Mouse (Mus musculus) MEL (cell line): ENCODE data around the gene Scd3. TPM values are rescaled to one million over a fixed set of nuclear protein-coding genes. Genes with fewer than 3 reads are reported as not detected.

ENCODE experiments used
- DNase-seq: peaks from one replicate; pipeline ENCODE4 v3.0.0; 2011; ENCODE audit warnings: low read depth, low spot score
- H3K27ac ChIP-seq: 2 replicates; pipeline ENCODE4 v1.5.1; 2012; ENCODE audit warnings: low read depth, mild to moderate bottlenecking, control low read depth, low read length, moderate library complexity; ENCODE audit not compliant: control insufficient read depth
- H3K27me3 ChIP-seq, 2 experiments: fragments of 150-350 bp in 1 of 2; sonication (generic) in 1 of 2; 2 replicates each; pipeline ENCODE4 v1.6.1; 2012; ENCODE audit warnings: low read length in 2 of 2, mild to moderate bottlenecking in 2 of 2, improper control_type of control experiment in 1 of 2, moderate library complexity in 1 of 2; ENCODE audit not compliant: insufficient read depth in 2 of 2, control insufficient read depth in 1 of 2
- H3K36me3 ChIP-seq, 2 experiments: 2 replicates each; pipeline ENCODE4 v1.6.1; 2012 to 2014; ENCODE audit warnings: low read length in 2 of 2, improper control_type of control experiment in 1 of 2, inconsistent platforms in 1 of 2, mild to moderate bottlenecking in 1 of 2; ENCODE audit not compliant: insufficient read depth in 2 of 2, control insufficient read depth in 1 of 2
- H3K4me1 ChIP-seq, 2 experiments: fragments of 150-350 bp in 1 of 2; sonication (generic) in 1 of 2; 2 replicates each; pipeline ENCODE4 v1.6.1; 2012; ENCODE audit warnings: low read length in 2 of 2, improper control_type of control experiment in 1 of 2, mild to moderate bottlenecking in 1 of 2; ENCODE audit not compliant: insufficient read depth in 2 of 2, control insufficient read depth in 1 of 2
- H3K4me3 ChIP-seq, 2 experiments: fragments of 150-350 bp in 1 of 2; sonication (generic) in 1 of 2; 2 replicates each; pipeline ENCODE4 v1.5.1; 2012; ENCODE audit warnings: low read depth in 2 of 2, low read length in 2 of 2, mild to moderate bottlenecking in 2 of 2, moderate library complexity in 2 of 2, control low read depth in 1 of 2, improper control_type of control experiment in 1 of 2; ENCODE audit not compliant: control insufficient read depth in 1 of 2, insufficient read depth in 1 of 2
- H3K79me2 ChIP-seq: 2 replicates; pipeline ENCODE4 v1.6.1; 2012; ENCODE audit warnings: mild to moderate bottlenecking, low read length, moderate library complexity; ENCODE audit not compliant: control insufficient read depth, poor library complexity, insufficient read depth
- H3K9ac ChIP-seq: 2 replicates; pipeline ENCODE4 v1.6.1; 2012; ENCODE audit warnings: low read depth, mild to moderate bottlenecking, control low read depth, low read length, moderate library complexity; ENCODE audit not compliant: control insufficient read depth, poor library complexity, severe bottlenecking
- H3K9me3 ChIP-seq: fragments of 150-350 bp; sonication (generic); replicated peaks from 2 replicates; pipeline ENCODE4 v1.6.1; 2012; ENCODE audit warnings: mild to moderate bottlenecking, low read length, improper control_type of control experiment, moderate library complexity; ENCODE audit not compliant: insufficient read depth
- EP300 ChIP-seq, 2 experiments: IDR thresholded peaks; 2 replicates each; pipeline ENCODE4 v1.6.1; 2011; ENCODE audit warnings: improper control_type of control experiment in 2 of 2, low read length in 2 of 2, low read depth in 1 of 2, mild to moderate bottlenecking in 1 of 2
- ETS1 ChIP-seq: IDR thresholded peaks from 2 replicates; pipeline ENCODE4 v1.6.1; 2012; ENCODE audit warnings: low read depth, mild to moderate bottlenecking, inconsistent platforms, low read length, improper control_type of control experiment, moderate library complexity
- GATA1 ChIP-seq: IDR thresholded peaks from 2 replicates; pipeline ENCODE4 v1.6.1; 2011; ENCODE audit warnings: low read depth, low read length, improper control_type of control experiment
- HCFC1 ChIP-seq: IDR thresholded peaks from 2 replicates; pipeline ENCODE4 v1.6.1; 2012; ENCODE audit warnings: low read depth, mild to moderate bottlenecking, inconsistent platforms, low read length, improper control_type of control experiment, moderate library complexity
- JUND ChIP-seq: IDR thresholded peaks from 2 replicates; pipeline ENCODE4 v1.6.1; 2011; ENCODE audit warnings: low read depth, mild to moderate bottlenecking, improper control_type of control experiment, low read length
- MAFK ChIP-seq: IDR thresholded peaks from 2 replicates; pipeline ENCODE4 v1.6.1; 2011; ENCODE audit warnings: low read depth, mild to moderate bottlenecking, low read length, improper control_type of control experiment, borderline replicate concordance
- MAX ChIP-seq: IDR thresholded peaks from 2 replicates; pipeline ENCODE4 v1.6.1; 2011; ENCODE audit warnings: low read length, improper control_type of control experiment
- MAZ ChIP-seq: IDR thresholded peaks from 2 replicates; pipeline ENCODE4 v1.6.1; 2012; ENCODE audit warnings: low read depth, mild to moderate bottlenecking, inconsistent platforms, low read length, improper control_type of control experiment
- MYB ChIP-seq: IDR thresholded peaks from 2 replicates; pipeline ENCODE4 v1.6.1; 2011; ENCODE audit warnings: mild to moderate bottlenecking, low read depth, low read length, improper control_type of control experiment
- MYC ChIP-seq: IDR thresholded peaks from 2 replicates; pipeline ENCODE4 v1.6.1; 2011; ENCODE audit warnings: low read depth, mild to moderate bottlenecking, low read length, improper control_type of control experiment, moderate library complexity
- NRF1 ChIP-seq: IDR thresholded peaks from 2 replicates; pipeline ENCODE4 v1.6.1; 2014; ENCODE audit warnings: low read depth, mild to moderate bottlenecking, inconsistent platforms, low read length, improper control_type of control experiment, moderate library complexity; ENCODE audit not compliant: poor library complexity, insufficient read depth, severe bottlenecking
- POLR2A ChIP-seq, 2 experiments: IDR thresholded peaks; 2 replicates each; pipeline ENCODE4 v1.6.1; 2011 to 2012; ENCODE audit warnings: low read length in 2 of 2, mild to moderate bottlenecking in 2 of 2, control low read depth in 1 of 2, improper control_type of control experiment in 1 of 2, low read depth in 1 of 2, moderate library complexity in 1 of 2; ENCODE audit not compliant: control insufficient read depth in 1 of 2, insufficient read depth in 1 of 2, poor library complexity in 1 of 2
- TBP ChIP-seq: IDR thresholded peaks from 2 replicates; pipeline ENCODE4 v1.8.0; 2011; ENCODE audit warnings: low read depth, low read length, improper control_type of control experiment
- TCF12 ChIP-seq: IDR thresholded peaks from 2 replicates; pipeline ENCODE4 v1.6.1; 2014; ENCODE audit warnings: low read depth, mild to moderate bottlenecking, inconsistent platforms, low read length, improper control_type of control experiment, moderate library complexity
- USF2 ChIP-seq, 2 experiments: IDR thresholded peaks; 2 replicates each; pipeline ENCODE4 v1.6.1; 2011 to 2012; ENCODE audit warnings: improper control_type of control experiment in 2 of 2, low read length in 2 of 2, borderline replicate concordance in 1 of 2, inconsistent platforms in 1 of 2, low read depth in 1 of 2, mild to moderate bottlenecking in 1 of 2; ENCODE audit not compliant: insufficient read depth in 1 of 2
- polyA plus RNA-seq, 2 experiments: library from polyadenylated mRNA; stranded (reverse) in 1 of 2; unstranded in 1 of 2; fragments of >175 nt in 1 of 2; fragments of >200 nt in 1 of 2; gene quantifications; 2 replicates each; pipeline versions ENCODE4 v1.2.1 to v1.2.4; 2012; ENCODE audit warnings: low replicate concordance in 2 of 2, low read depth in 1 of 2; ENCODE audit not compliant: insufficient read length in 2 of 2, insufficient read depth in 1 of 2, missing spikeins in 1 of 2
- total RNA-seq: library from RNA; depleted of rRNA; stranded (reverse); fragments of 300-350 nt; gene quantifications from 2 replicates; pipeline ENCODE4 v1.2.3, GENCODE M21; 2012

Scd3 gene
- total and polyA plus RNA-seq, 3 experiments = 0.65 to 745 (median 0.96) TPM

GRCm38 (mm10) chr19:44284723-44285122 lies 81.7 kb downstream of the Scd3 start (continued):
- TF ChIP-seq TCF12 (peak; percentile 64), NRF1 (no peak), MYC (peak; percentile 70; the same call in 1 of the 2 replicates), MAFK (no peak), MYB (peak; percentile 4; the same call in 1 of the 2 replicates), POLR2A (IDR thresholded peaks at IDR 0.05; ENCODE audit: control insufficient read depth in 1 of 2, insufficient read depth in 1 of 2, low read depth in 1 of 2, low read length in 2 of 2, poor library complexity in 1 of 2) (peak in 1 of 2 experiments; percentile 87; a peak in 2 of 4 replicates), HCFC1 (no peak; the same call in 1 of the 2 replicates)

GRCm38 (mm10) chr19:44285554-44285953 lies 82.5 kb downstream of the Scd3 start:
- Histone ChIP-seq H3K9ac (peak overlapping the region; percentile 85; the same call in 1 of the 2 replicates), H3K27ac (peak overlapping the region; percentile 97), H3K27me3 (no peaks in the 10 kb centered on the region), H3K4me3 (no peak overlapping the region), H3K36me3 (peaks cover 0 to 61% of the 10 kb centered on the region in 2 experiments; a peak in 2 of 4 replicates), H3K4me1 (peaks cover 44 to 72% of the 10 kb centered on the region in 2 experiments), H3K79me2 (peaks cover 2% of the 10 kb centered on the region; the same call in 1 of the 2 replicates), H3K9me3 (no peaks in the 10 kb centered on the region)
- DNase-seq = peak; percentile 68
- 0 out of 2 replicates have a peak, but pooled peaks have one; percentile 3 for TF ChIP-seq TCF12
- TF ChIP-seq TBP = 0 out of 2 replicates have a peak, but pooled peaks have one; percentile 21
- peak; percentile 70 for TF ChIP-seq ETS1
- TF ChIP-seq JUND = no peak
- TF ChIP-seq GATA1 = peak; percentile 55

GRCm38 (mm10) chr19:44286109-44286508 lies 83.0 kb downstream of the Scd3 start:
- peak; percentile 57 for DNase-seq
- Histone ChIP-seq H3K4me1 (peaks cover 40 to 67% of the 10 kb centered on the region in 2 experiments), H3K27ac (peak overlapping the region; percentile 97), H3K36me3 (peaks cover 0 to 56% of the 10 kb centered on the region in 2 experiments; a peak in 2 of 4 replicates), H3K9ac (no peak overlapping the region), H3K27me3 (no peaks in the 10 kb centered on the region), H3K9me3 (no peaks in the 10 kb centered on the region), H3K4me3 (no peak overlapping the region), H3K79me2 (peaks cover 2% of the 10 kb centered on the region; the same call in 1 of the 2 replicates)
- TF ChIP-seq EP300 (IDR thresholded peaks at IDR 0.05; ENCODE audit: low read depth in 1 of 2, low read length in 2 of 2) = 0 out of 4 replicates have a peak, but pooled peaks of 1 of the 2 experiments have one; percentile 22
- no peak; the same call in 1 of the 2 replicates for TF ChIP-seq ETS1
- peak; percentile 6; the same call in 1 of the 2 replicates for TF ChIP-seq MAZ
- peak; percentile 50 for TF ChIP-seq MAX
- peak; percentile 20; the same call in 1 of the 2 replicates for TF ChIP-seq MYB
- TF ChIP-seq USF2 (IDR thresholded peaks at IDR 0.05; ENCODE audit: borderline replicate concordance in 1 of 2, insufficient read depth in 1 of 2, low read depth in 1 of 2, low read length in 2 of 2) = no peak
- 0 out of 2 replicates have a peak, but pooled peaks have one; percentile 31 for TF ChIP-seq GATA1
